Mouse (Mus musculus) heart, adult 2 months (tissue): ENCODE measurements around the gene S1pr5. TPM values are rescaled to one million over a fixed set of nuclear protein-coding genes. Genes with fewer than 3 reads are reported as not detected.
"Not testable (repeated sequence)": the region's sequence is repeated elsewhere in the genome, so short reads cannot be mapped to it uniquely, and the experiment has no call there.

Experiments used
- DNase-seq, 2 experiments: peaks; one replicate each; pipeline ENCODE4 v3.0.0; 2021
- H3K27ac ChIP-seq: fragments of 200-600 bp; 2 replicates; pipeline ENCODE4 v1.8.1; 2022
- H3K27me3 ChIP-seq: fragments of 200-500 bp; 2 replicates; pipeline ENCODE4 v1.6.1; 2012; ENCODE audit warnings: mild to moderate bottlenecking, low read length, inconsistent platforms, mixed read lengths; ENCODE audit not compliant: control insufficient read depth, insufficient read depth
- H3K36me3 ChIP-seq: fragments of 200-500 bp; 2 replicates; pipeline ENCODE4 v1.6.1; 2012; ENCODE audit warnings: low read length, inconsistent platforms; ENCODE audit not compliant: control insufficient read depth, insufficient read depth
- H3K4me1 ChIP-seq: fragments of 200-500 bp; 2 replicates; pipeline ENCODE4 v1.6.1; 2011; ENCODE audit warnings: low read length; ENCODE audit not compliant: control insufficient read depth, insufficient read depth
- H3K4me3 ChIP-seq: fragments of 200-600 bp; 2 replicates; pipeline ENCODE4 v1.8.1; 2022
- H3K79me2 ChIP-seq: fragments of 200-500 bp; replicated peaks from 2 replicates; pipeline ENCODE4 v1.6.1; 2012; ENCODE audit warnings: mild to moderate bottlenecking, inconsistent platforms, low read length, moderate library complexity, mixed read lengths; ENCODE audit not compliant: control insufficient read depth, insufficient read depth
- H3K9ac ChIP-seq: fragments of 200-500 bp; 2 replicates; pipeline ENCODE4 v1.6.1; 2012; ENCODE audit warnings: low read depth, mild to moderate bottlenecking, control low read depth, inconsistent platforms, low read length, mixed read lengths
- CTCF ChIP-seq: fragments of 200-600 bp; IDR thresholded peaks from 2 replicates; pipeline ENCODE4 v1.8.1; 2022; ENCODE audit warnings: antibody characterized with exemption, mild to moderate bottlenecking, moderate library complexity
- EP300 ChIP-seq: fragments of 200-500 bp; IDR thresholded peaks from 2 replicates; pipeline ENCODE4 v1.6.1; 2011; ENCODE audit warnings: low read depth, low read length, control low read depth; ENCODE audit not compliant: insufficient read depth
- POLR2A ChIP-seq: fragments of 200-500 bp; IDR thresholded peaks from 2 replicates; pipeline ENCODE4 v1.6.1; 2011; ENCODE audit warnings: mild to moderate bottlenecking, low read depth, low read length, control low read depth; ENCODE audit not compliant: insufficient read depth
- WGBS: fragments of 180-500 bp; shearing (Covaris S2); methylation state at CpG from one replicate; pipeline ENCODE4 v1.1.7; 2018; 5-methylcytosine and 5-hydroxymethylcytosine counted together
- intact Hi-C: fragments of 180-260 bp; cut with DNase I; formaldehyde crosslinking; loops from one replicate; pipeline ENCODE4 v1.15.1; 2025
- polyA plus RNA-seq: library from polyadenylated mRNA; depleted of rRNA; stranded (reverse); fragments of >200 nt; gene quantifications from 2 replicates; pipeline ENCODE4 v1.2.3, GENCODE M21; 2012; rRNA removed
- total RNA-seq, 2 experiments: library from RNA; stranded (reverse); gene quantifications; 2 replicates each; pipeline ENCODE4 v1.2.3; 2021

S1pr5 gene
- total and polyA plus RNA-seq, 3 experiments: 1.2 to 1.5 (median 1.3) TPM

DNA sequence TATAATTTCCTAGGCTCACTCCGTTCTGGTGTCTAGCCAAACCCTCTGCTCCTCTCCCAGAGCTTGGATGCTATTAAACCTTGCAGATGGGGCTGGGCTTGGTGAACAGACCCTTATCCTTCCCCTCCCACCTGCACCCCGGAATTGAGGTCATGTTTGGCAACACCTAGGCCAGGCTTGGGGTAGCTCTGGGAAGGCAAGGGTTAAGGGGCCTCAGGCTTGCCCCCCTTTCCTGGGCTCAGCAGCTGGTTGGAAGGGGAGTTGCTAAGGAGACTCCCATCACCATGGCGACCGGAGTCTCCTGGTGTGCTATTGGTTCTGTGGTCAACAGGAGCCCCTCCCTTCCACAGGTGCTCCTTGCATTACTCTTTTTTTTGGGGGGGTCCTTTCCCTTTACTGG is 50.3 kb downstream of the S1pr5 start:
- H3K9ac ChIP-seq: no peak overlapping the region
- no peaks in the 10 kb centered on the region for H3K36me3 ChIP-seq
- H3K4me1 ChIP-seq: no peaks in the 10 kb centered on the region
- no peaks in the 10 kb centered on the region for H3K79me2 ChIP-seq
- TF ChIP-seq POLR2A: no peak
- no peak for TF ChIP-seq EP300
- no peak for TF ChIP-seq CTCF
- no peaks in the 10 kb centered on the region for H3K27me3 ChIP-seq
- intact Hi-C loops: no loop called here
- H3K27ac ChIP-seq: no peak overlapping the region
- WGBS: 71% methylated on average over 4 of the region's 4 CpGs
- no peak overlapping the region for H3K4me3 ChIP-seq
- no peak for DNase-seq

DNA sequence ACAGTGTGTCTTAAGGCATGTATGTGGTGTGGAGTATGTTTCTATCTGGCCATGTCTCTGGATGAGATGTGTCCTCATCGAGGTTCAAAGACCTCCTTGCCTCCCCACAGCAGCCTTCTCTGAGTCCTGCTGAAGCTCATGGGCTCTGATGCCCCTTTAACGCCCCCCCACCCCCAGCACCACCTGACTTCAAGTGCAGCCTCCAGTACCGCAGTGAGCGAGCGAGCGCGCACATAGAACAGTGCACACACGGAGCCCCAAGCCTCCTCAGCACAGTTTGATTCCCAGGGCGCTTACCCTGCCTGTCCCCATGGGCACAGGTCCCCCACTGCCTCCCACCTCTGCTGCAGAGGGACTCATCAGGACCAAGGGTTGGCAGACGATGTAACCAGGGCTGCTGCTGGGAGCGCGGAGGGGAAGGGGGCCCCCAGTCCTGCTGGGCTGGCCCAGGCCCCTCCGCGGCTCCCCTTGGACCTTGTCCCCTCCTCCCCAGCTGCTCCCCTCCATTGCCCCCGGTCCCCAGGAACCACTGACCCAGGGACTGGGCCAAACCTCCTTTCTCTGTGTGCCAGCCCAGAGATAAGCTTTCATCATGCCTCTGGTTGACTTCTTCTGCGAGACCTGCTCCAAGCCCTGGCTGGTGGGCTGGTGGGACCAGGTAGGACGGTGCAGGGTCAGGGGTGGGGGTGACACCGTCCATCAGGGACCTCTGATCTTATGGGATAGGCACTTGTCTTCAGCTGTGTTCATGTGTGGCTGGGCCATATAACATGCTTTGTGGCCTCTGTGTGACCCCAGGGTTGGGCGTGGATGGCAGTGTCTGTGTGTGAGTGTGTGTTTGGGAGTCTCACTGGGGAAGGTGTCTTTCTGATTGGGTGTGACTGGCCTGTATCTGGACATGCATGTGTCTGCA is 51.5 kb downstream of the S1pr5 start:
- Histone ChIP-seq H3K27me3 (no peaks in the 10 kb centered on the region), H3K4me3 (no peak overlapping the region), H3K36me3 (no peaks in the 10 kb centered on the region), H3K27ac (no peak overlapping the region), H3K9ac (no peak overlapping the region), H3K4me1 (no peaks in the 10 kb centered on the region), H3K79me2 (no peaks in the 10 kb centered on the region)
- WGBS: 71% methylated on average over 19 of the region's 19 CpGs
- no peak for DNase-seq
- TF ChIP-seq EP300: no peak
- no peak for TF ChIP-seq POLR2A
- TF ChIP-seq CTCF: no peak
- intact Hi-C loops: no loop called here

DNA sequence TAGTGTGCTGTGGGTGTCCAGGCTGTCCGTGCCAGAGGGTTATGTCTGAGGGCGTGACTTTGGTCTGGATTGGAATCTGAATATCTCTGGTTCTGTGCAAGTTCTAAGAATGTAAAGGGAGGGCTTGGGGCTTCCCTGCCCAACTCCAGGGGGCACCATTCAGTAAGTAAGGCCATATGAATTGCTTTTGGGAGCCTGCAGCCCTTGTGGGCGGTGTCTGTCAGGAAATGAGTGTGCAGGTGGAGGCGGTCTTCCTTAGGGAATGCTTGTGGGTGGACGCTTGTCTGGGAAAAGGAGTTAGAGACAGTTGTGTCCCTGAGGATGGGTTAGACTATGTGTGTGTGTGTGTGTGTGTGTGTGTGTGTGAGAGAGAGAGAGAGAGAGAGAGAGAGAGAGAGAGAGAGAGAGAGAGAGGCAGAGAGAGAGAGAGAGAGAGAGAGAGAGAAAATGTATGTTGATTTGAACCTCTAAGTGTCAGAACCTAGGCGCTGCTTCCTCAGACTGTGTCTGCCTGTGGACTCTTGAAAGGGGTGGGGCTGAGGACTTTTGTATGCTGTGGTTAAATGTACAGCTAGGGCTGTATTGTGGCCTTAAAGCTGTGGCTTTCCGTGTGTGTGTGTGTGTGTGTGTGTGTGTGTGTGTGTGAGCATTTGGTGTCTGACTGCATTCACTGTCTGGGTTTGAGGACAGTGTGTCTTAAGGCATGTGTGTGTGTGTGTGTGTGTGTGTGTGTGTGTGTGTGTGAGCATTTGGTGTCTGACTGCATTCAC is 52.3 kb downstream of the S1pr5 start:
- WGBS: 57% methylated on average over 7 of the region's 7 CpGs
- DNase-seq, intact Hi-C loops, H3K36me3 ChIP-seq, H3K79me2 ChIP-seq, H3K27ac ChIP-seq, H3K4me1 ChIP-seq, H3K27me3 ChIP-seq, H3K9ac ChIP-seq, H3K4me3 ChIP-seq: not testable (repeated sequence)

DNA sequence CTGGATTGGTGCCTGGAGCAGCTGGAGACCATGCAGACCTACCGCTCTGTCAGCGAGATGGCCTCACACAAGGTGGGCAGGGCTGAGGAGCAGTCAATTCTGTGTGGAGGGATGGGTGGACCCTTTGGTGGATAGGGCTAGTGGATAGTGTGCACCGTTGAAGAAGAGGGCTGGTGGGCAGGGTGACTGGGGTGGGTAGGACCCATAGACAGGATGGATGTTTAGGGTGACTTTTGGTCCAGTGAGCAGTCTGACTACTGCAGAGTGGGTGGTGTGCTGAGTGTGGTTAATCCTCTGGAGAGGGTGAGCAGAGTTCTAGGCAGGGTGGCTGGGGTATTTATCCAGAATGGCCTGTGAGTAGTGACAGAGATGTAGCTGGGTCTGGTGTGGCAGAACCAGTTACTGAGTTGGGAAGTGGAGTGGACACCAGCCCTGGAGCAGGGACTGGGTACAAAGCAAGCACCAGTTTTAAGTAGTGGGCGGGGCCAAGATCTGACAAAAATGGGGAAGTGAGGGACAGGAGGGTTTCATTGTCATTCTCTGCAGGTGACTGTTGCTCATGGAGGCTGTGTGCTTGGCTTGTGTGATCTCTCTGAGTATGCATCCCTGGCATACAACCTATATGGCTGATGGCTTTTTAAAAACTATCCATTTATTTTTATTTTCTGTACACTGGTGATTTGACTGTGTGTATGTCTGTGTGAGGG is 53.3 kb downstream of the S1pr5 start:
- Histone ChIP-seq H3K79me2 (0 out of 2 replicates have a peak, but pooled peaks cover 1% of the 10 kb centered on the region), H3K27me3 (no peaks in the 10 kb centered on the region), H3K9ac (no peak overlapping the region), H3K4me1 (no peaks in the 10 kb centered on the region), H3K4me3 (no peak overlapping the region), H3K27ac (no peak overlapping the region), H3K36me3 (no peaks in the 10 kb centered on the region)
- TF ChIP-seq POLR2A (no peak), CTCF (no peak), EP300 (no peak)
- intact Hi-C loops: no loop called here
- 88% methylated on average over 4 of the region's 4 CpGs for WGBS
- DNase-seq: no peak

DNA sequence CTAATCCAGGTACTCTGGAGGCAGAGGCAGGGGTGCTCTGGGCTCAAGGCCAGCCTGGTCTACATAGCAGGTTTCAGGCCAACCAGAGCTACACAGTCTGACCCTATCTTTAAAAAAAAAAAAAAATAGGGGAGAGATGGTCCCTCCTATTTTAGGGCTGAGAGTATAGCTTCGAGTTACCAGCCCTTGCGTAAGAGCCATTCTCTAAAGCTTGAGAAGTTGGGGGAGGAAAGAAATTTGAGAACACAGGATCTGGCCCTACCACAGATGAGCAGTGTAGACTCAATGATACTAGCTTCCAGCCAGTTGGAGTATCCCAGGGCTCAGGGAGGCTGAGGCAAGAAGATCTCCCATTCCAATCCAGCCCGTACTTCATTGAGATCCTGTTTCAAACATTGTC is 54.5 kb downstream of the S1pr5 start:
- Histone ChIP-seq H3K27me3 (no peaks in the 10 kb centered on the region), H3K9ac (no peak overlapping the region), H3K4me3 (no peak overlapping the region), H3K27ac (no peak overlapping the region), H3K79me2 (0 out of 2 replicates have a peak, but pooled peaks cover 1% of the 10 kb centered on the region), H3K36me3 (no peaks in the 10 kb centered on the region), H3K4me1 (no peaks in the 10 kb centered on the region)
- intact Hi-C loops: no loop called here
- 89% methylated on average over 3 of the region's 3 CpGs for WGBS
- TF ChIP-seq CTCF: no peak
- TF ChIP-seq POLR2A: no peak
- no peak for TF ChIP-seq EP300
- no peak for DNase-seq

Other genes with a start within 250 kb of the S1pr5 start
- gene Mrpl4, start 245.7 kb downstream of the S1pr5 start, total RNA-seq: 100 to 1,000 TPM; 124 to 130 TPM
- 173 and 226 TPM in 2 replicates for gene Mrpl4, start 245.7 kb downstream of the S1pr5 start, polyA plus RNA-seq
- 1 to 10 TPM; 7.6 to 9.2 TPM for gene Icam1, start 232.5 kb downstream of the S1pr5 start, total RNA-seq
- gene Icam1, start 232.5 kb downstream of the S1pr5 start, polyA plus RNA-seq: 12.4 and 15.3 TPM in 2 replicates
- gene Icam4, start 219.1 kb downstream of the S1pr5 start, total RNA-seq: 1 to 10 TPM in 1 of 2 experiments, under 1 TPM in 1; 0.84 to 1.0 TPM
- gene Icam4, start 219.1 kb downstream of the S1pr5 start, polyA plus RNA-seq: 0.70 and 1.4 TPM in 2 replicates
- gene Icam5, start 216.4 kb downstream of the S1pr5 start, total RNA-seq: not detected
- gene Icam5, start 216.4 kb downstream of the S1pr5 start, polyA plus RNA-seq: 0.06 and 0.08 TPM in 2 replicates
- not detected for gene Zglp1, start 181.3 kb downstream of the S1pr5 start, total RNA-seq
- not detected in 2 replicates for gene Zglp1, start 181.3 kb downstream of the S1pr5 start, polyA plus RNA-seq
- gene Gm49373, start 175.3 kb downstream of the S1pr5 start, total RNA-seq: under 1 TPM in 1 of 2 experiments, not detected in 1; 0.30 TPM
- 0.27 and 0.32 TPM in 2 replicates for gene Gm49373, start 175.3 kb downstream of the S1pr5 start, polyA plus RNA-seq
- 10 to 100 TPM; 35.8 to 41.4 TPM for gene Fdx1l, start 174.8 kb downstream of the S1pr5 start, total RNA-seq
- gene Fdx1l, start 174.8 kb downstream of the S1pr5 start, polyA plus RNA-seq: 48.3 and 51.1 TPM in 2 replicates
- under 1 TPM; 0.31 to 0.34 TPM for gene Gm38431, start 156.4 kb downstream of the S1pr5 start, total RNA-seq
- 2.0 and 2.3 TPM in 2 replicates for gene Gm38431, start 156.4 kb downstream of the S1pr5 start, polyA plus RNA-seq
- 10 to 100 TPM; 26.3 to 27.9 TPM for gene Raver1, start 156.4 kb downstream of the S1pr5 start, total RNA-seq
- 27.4 and 29.1 TPM in 2 replicates for gene Raver1, start 156.4 kb downstream of the S1pr5 start, polyA plus RNA-seq
- gene Tyk2, start 117.2 kb downstream of the S1pr5 start, total RNA-seq: 1 to 10 TPM; 7.3 to 8.1 TPM
- gene Tyk2, start 117.2 kb downstream of the S1pr5 start, polyA plus RNA-seq: 13.5 and 13.7 TPM in 2 replicates
- gene Cdc37, start 98.5 kb downstream of the S1pr5 start, total RNA-seq: 100 to 1,000 TPM; 150 to 162 TPM
- gene Cdc37, start 98.5 kb downstream of the S1pr5 start, polyA plus RNA-seq: 62.3 and 96.1 TPM in 2 replicates
- gene Pde4a, start 82.7 kb downstream of the S1pr5 start, total RNA-seq: 10 to 100 TPM; 58.9 to 60.0 TPM
- gene Pde4a, start 82.7 kb downstream of the S1pr5 start, polyA plus RNA-seq: 57.2 and 68.9 TPM in 2 replicates
- 10 to 100 TPM; 37.6 to 47.2 TPM for gene Keap1, start 9.1 kb downstream of the S1pr5 start, total RNA-seq
- gene Keap1, start 9.1 kb downstream of the S1pr5 start, polyA plus RNA-seq: 40.4 and 46.0 TPM in 2 replicates
- gene Atg4d, start 16.9 kb upstream of the S1pr5 start, total RNA-seq: 100 to 1,000 TPM in 1 of 2 experiments, 10 to 100 TPM in 1; 88.7 to 100 TPM
- 60.8 and 72.6 TPM in 2 replicates for gene Atg4d, start 16.9 kb upstream of the S1pr5 start, polyA plus RNA-seq
- gene Kri1, start 39.5 kb upstream of the S1pr5 start, total RNA-seq: 10 to 100 TPM; 16.3 to 16.8 TPM
- 10.5 and 12.8 TPM in 2 replicates for gene Kri1, start 39.5 kb upstream of the S1pr5 start, polyA plus RNA-seq
- gene Cdkn2d, start 43.0 kb upstream of the S1pr5 start, total RNA-seq: 10 to 100 TPM; 11.3 to 15.0 TPM
- gene Cdkn2d, start 43.0 kb upstream of the S1pr5 start, polyA plus RNA-seq: 25.0 and 32.9 TPM in 2 replicates
- not detected for gene Ap1m2, start 63.9 kb upstream of the S1pr5 start, total RNA-seq
- gene Ap1m2, start 63.9 kb upstream of the S1pr5 start, polyA plus RNA-seq: 1.0 TPM in 1 of 2 replicates, not detected in the other
- gene Slc44a2, start 72.3 kb upstream of the S1pr5 start, total RNA-seq: 10 to 100 TPM; 77.0 to 89.5 TPM
- 86.8 and 148 TPM in 2 replicates for gene Slc44a2, start 72.3 kb upstream of the S1pr5 start, polyA plus RNA-seq
- 10 to 100 TPM; 27.7 to 29.0 TPM for gene Ilf3, start 119.4 kb upstream of the S1pr5 start, total RNA-seq
- 22.6 and 29.0 TPM in 2 replicates for gene Ilf3, start 119.4 kb upstream of the S1pr5 start, polyA plus RNA-seq
- gene Qtrt1, start 163.4 kb upstream of the S1pr5 start, total RNA-seq: 1 to 10 TPM; 8.3 to 8.5 TPM
- 19.2 and 20.8 TPM in 2 replicates for gene Qtrt1, start 163.4 kb upstream of the S1pr5 start, polyA plus RNA-seq
- gene Dnm2, start 176.5 kb upstream of the S1pr5 start, total RNA-seq: 10 to 100 TPM; 63.9 to 64.8 TPM
- gene Dnm2, start 176.5 kb upstream of the S1pr5 start, polyA plus RNA-seq: 52.1 and 68.2 TPM in 2 replicates